Mouse (Mus musculus) liver, embryonic 13.5 days (tissue): ENCODE results near the gene Rrp36. TPM values are rescaled to one million over a fixed set of nuclear protein-coding genes. Genes with fewer than 3 reads are reported as not detected.

Source experiments
- ATAC-seq: fragments of 200-750 bp; cut with Nextera tagmentation; 2 replicates; pipeline ENCODE4 v1.8.0; 2017; ENCODE audit warnings: low read depth, mild to moderate bottlenecking, moderate number of reproducible peaks, moderate library complexity
- DNase-seq: peaks from one replicate; pipeline ENCODE4 v3.0.0; 2022
- H3K27ac ChIP-seq: fragments of 300-500 bp; sonication (generic); 2 replicates; pipeline ENCODE4 v1.5.1; 2015; ENCODE audit warnings: moderate library complexity, mild to moderate bottlenecking, inconsistent platforms
- H3K27me3 ChIP-seq: fragments of 300-500 bp; sonication (generic); 2 replicates; pipeline ENCODE4 v1.6.1; 2015; ENCODE audit warnings: mild to moderate bottlenecking, inconsistent platforms
- H3K36me3 ChIP-seq: fragments of 300-500 bp; sonication (generic); 2 replicates; pipeline ENCODE4 v1.6.1; 2015; ENCODE audit warnings: mild to moderate bottlenecking, inconsistent platforms
- H3K4me1 ChIP-seq: fragments of 300-500 bp; sonication (generic); replicated peaks from 2 replicates; pipeline ENCODE4 v1.6.1; 2015; ENCODE audit warnings: inconsistent platforms
- H3K4me2 ChIP-seq: fragments of 300-500 bp; sonication (generic); 2 replicates; pipeline ENCODE4 v1.6.1; 2015; ENCODE audit warnings: inconsistent platforms, mild to moderate bottlenecking, moderate library complexity
- H3K4me3 ChIP-seq: fragments of 300-500 bp; sonication (generic); replicated peaks from 2 replicates; pipeline ENCODE4 v1.5.1; 2015; ENCODE audit warnings: mild to moderate bottlenecking, inconsistent platforms
- H3K9ac ChIP-seq: fragments of 300-500 bp; sonication (generic); 2 replicates; pipeline ENCODE4 v1.6.1; 2015; ENCODE audit warnings: mild to moderate bottlenecking, inconsistent platforms
- H3K9me3 ChIP-seq: fragments of 300-500 bp; sonication (generic); replicated peaks from 2 replicates; pipeline ENCODE4 v1.6.1; 2016; ENCODE audit warnings: inconsistent platforms
- WGBS: fragments of 180-500 bp; shearing (Covaris S2); methylation state at CpG from one replicate; pipeline ENCODE4 v1.1.7; 2015; ENCODE audit not compliant: insufficient replicate concordance; 5-methylcytosine and 5-hydroxymethylcytosine counted together
- polyA plus RNA-seq: library from polyadenylated mRNA; unstranded; fragments of >200 nt; fragmentation: Nextera tagmentation; extraction: Ambion mirVana; gene quantifications from 2 replicates; pipeline ENCODE4 v1.2.1, GENCODE M21; 2015

The Rrp36 gene
- polyA plus RNA-seq, 1 experiment from 2014 or later, result 31.9 TPM

GRCm38 (mm10) chr17:46661981-46662380 lies 12.2 kb downstream of the Rrp36 start:
- no peak overlapping the region for H3K27ac ChIP-seq
- DNase-seq, result no peak
- H3K9ac ChIP-seq, result no peak overlapping the region
- peaks cover 2% of the 10 kb centered on the region; the same call in 1 of the 2 replicates for H3K4me1 ChIP-seq
- no peaks in the 10 kb centered on the region for H3K27me3 ChIP-seq
- no peak overlapping the region for H3K4me2 ChIP-seq
- no peak overlapping the region for H3K4me3 ChIP-seq
- H3K36me3 ChIP-seq, result peaks cover 93% of the 10 kb centered on the region
- WGBS, result 91% methylated on average over 12 of the region's 12 CpGs
- ATAC-seq, result no peak
- no peaks in the 10 kb centered on the region for H3K9me3 ChIP-seq

DNA sequence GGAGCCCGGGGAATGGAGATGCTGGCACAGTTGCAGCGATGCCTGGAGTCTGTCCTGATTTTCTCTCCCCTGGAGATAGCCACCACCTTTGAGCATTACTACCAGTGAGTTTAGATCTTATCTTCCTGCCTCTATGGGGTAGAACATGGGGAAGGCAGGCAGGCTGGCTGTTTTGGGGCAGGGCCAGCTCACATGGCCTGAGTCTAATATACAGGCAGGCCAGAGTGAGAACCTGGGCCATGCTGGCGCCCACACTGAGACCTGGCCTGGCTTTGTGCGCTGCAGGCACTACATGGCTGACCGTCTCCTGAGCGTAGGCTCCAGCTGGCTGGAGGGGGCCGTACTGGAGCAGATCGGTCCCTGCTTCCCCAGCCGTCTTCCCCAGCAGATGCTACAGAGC lies 12.8 kb downstream of the Rrp36 start:
- no peaks in the 10 kb centered on the region for H3K27me3 ChIP-seq
- peaks cover 7% of the 10 kb centered on the region; the same call in 1 of the 2 replicates for H3K4me1 ChIP-seq
- no peak overlapping the region for H3K9ac ChIP-seq
- ATAC-seq (no peak), DNase-seq (no peak)
- no peak overlapping the region for H3K4me3 ChIP-seq
- H3K36me3 ChIP-seq, result peaks cover 91% of the 10 kb centered on the region
- WGBS, result 86% methylated on average over 9 of the region's 9 CpGs
- H3K4me2 ChIP-seq, result no peak overlapping the region
- no peaks in the 10 kb centered on the region for H3K9me3 ChIP-seq
- H3K27ac ChIP-seq, result no peak overlapping the region

GRCm38 (mm10) chr17:46656054-46656453 lies 18.1 kb downstream of the Rrp36 start:
- ATAC-seq, result no peak
- H3K27ac ChIP-seq, result no peak overlapping the region
- no peak for DNase-seq
- peaks cover 76% of the 10 kb centered on the region for H3K36me3 ChIP-seq
- H3K4me1 ChIP-seq, result peaks cover 34% of the 10 kb centered on the region
- no peak overlapping the region for H3K9ac ChIP-seq
- WGBS, result 68% methylated on average over 6 of the region's 6 CpGs
- no peak overlapping the region for H3K4me2 ChIP-seq
- H3K27me3 ChIP-seq, result no peaks in the 10 kb centered on the region
- no peak overlapping the region for H3K4me3 ChIP-seq
- H3K9me3 ChIP-seq, result no peaks in the 10 kb centered on the region

GRCm38 (mm10) chr17:46651755-46652547 lies 22.2 kb downstream of the Rrp36 start:
- Histone ChIP-seq H3K9ac (peak overlapping the region; percentile 83), H3K27me3 (no peaks in the 10 kb centered on the region), H3K9me3 (no peaks in the 10 kb centered on the region), H3K36me3 (peaks cover 54% of the 10 kb centered on the region), H3K27ac (no peak overlapping the region), H3K4me3 (peak overlapping the region; percentile 73), H3K4me2 (peak overlapping the region; percentile 98), H3K4me1 (peaks cover 56% of the 10 kb centered on the region)
- 74% methylated on average over 20 of the region's 20 CpGs for WGBS
- ATAC-seq, result no peak
- DNase-seq, result no peak

DNA sequence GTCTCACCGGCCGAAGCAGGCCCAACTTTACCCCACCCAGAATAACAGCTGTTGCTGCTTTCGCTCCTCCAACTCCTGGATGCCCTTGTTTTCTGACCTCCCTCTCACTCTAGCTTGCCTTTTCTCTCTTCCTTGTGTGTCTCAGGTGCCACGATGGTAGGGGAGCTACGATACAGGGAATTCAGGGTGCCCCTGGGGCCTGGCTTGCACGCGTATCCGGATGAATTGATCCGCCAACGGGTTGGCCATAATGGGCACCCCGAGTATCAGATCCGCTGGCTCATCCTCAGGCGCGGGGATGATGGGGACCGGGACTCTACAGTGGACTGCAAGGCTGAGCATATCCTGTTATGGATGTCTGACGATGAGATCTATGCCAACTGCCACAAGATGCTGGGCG lies 22.9 kb downstream of the Rrp36 start:
- H3K9ac ChIP-seq, result peak overlapping the region; percentile 83
- peak overlapping the region; percentile 73 for H3K4me3 ChIP-seq
- ATAC-seq (no peak), DNase-seq (no peak)
- H3K27me3 ChIP-seq, result no peaks in the 10 kb centered on the region
- H3K4me2 ChIP-seq, result peak overlapping the region; percentile 98
- H3K4me1 ChIP-seq, result peaks cover 56% of the 10 kb centered on the region
- H3K36me3 ChIP-seq, result peaks cover 50% of the 10 kb centered on the region
- peak overlapping the region; percentile 83; the same call in 1 of the 2 replicates for H3K27ac ChIP-seq
- WGBS, result 70% methylated on average over 17 of the region's 17 CpGs
- no peaks in the 10 kb centered on the region for H3K9me3 ChIP-seq

DNA sequence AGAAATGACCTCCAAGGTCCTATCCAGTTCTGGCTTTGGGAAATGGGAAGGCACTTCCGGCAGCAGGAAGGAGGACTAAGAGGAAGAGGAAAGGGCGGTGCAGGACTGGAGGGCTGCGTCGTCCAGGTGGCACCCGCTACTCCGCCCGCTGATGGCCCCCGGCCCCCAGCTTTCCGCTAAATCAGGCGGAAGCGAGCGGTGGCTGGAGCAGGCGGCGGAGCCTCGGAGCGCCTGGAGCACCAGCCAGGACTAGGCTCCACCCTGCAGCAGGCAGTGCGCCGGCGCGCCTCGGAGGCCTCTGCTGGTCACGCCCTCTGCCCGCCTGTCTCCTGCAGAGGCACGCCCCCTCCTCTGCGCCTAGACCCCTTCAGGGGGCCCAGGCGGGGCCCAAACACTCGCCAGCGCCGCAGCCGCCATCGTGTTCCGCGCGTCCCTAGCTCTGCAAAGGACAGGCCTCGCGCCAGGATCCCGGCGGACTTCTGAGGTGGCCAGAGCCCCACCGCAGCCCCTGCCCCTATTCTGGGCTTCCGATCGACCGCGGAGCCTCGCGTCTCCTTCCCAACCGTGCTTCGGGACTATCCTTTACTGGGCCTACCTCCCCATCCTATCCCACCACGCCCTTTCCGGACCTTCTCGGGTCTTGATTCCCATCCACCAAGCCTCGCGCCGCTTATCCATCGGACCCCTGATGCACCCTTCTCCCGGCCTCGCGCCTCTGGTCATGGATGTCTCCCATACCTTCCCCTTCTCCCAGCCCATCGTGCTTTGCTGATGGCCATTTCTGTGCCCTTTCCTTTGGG lies 23.7 kb downstream of the Rrp36 start, which contains the start of gene Cul7:
Cul7 (plus strand) TSS at position 106 of the 800 bp plus-strand sequence.
- H3K4me1 ChIP-seq, result peaks cover 50% of the 10 kb centered on the region
- H3K27me3 ChIP-seq, result no peaks in the 10 kb centered on the region
- peak within 1 kb of the TSS; percentile 83 for H3K27ac ChIP-seq
- peak within 1 kb of the TSS; percentile 83 for H3K9ac ChIP-seq
- H3K9me3 ChIP-seq, result no peaks in the 10 kb centered on the region
- ATAC-seq (peak; percentile 86), DNase-seq (peak; percentile 90)
- peak within 1 kb of the TSS; percentile 73 for H3K4me3 ChIP-seq
- peak within 1 kb of the TSS; percentile 98 for H3K4me2 ChIP-seq
- under 1% methylated on average over 57 of the region's 58 CpGs for WGBS
- peaks cover 46% of the 10 kb centered on the region for H3K36me3 ChIP-seq

DNA sequence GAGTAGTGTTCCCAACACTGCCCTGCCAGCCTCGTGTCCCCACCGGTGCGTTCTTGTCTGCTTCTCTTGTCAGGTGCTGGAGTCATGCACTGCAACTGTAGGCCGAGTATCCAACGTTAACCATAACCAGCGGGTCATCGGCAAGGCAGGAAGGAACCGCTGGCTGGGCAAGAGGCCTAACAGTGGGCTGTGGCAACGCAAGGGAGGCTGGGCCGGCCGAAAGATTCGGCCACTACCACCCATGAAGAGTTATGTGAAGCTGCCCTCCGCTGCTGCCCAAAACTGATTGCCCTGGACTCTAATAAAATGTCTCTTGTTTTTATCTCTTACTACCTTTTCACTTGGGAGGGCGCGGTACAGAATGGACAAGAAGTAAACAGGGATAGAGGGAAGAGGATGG lies 24.3 kb downstream of the Rrp36 start:
- H3K36me3 ChIP-seq, result peaks cover 42% of the 10 kb centered on the region
- peak overlapping the region; percentile 98 for H3K4me2 ChIP-seq
- no peak for ATAC-seq
- no peaks in the 10 kb centered on the region for H3K27me3 ChIP-seq
- H3K9me3 ChIP-seq, result no peaks in the 10 kb centered on the region
- H3K27ac ChIP-seq, result peak overlapping the region; percentile 83
- no peak for DNase-seq
- peaks cover 56% of the 10 kb centered on the region for H3K4me1 ChIP-seq
- H3K9ac ChIP-seq, result peak overlapping the region; percentile 83
- peak overlapping the region; percentile 73 for H3K4me3 ChIP-seq
- WGBS, result 22% methylated on average over 15 of the region's 15 CpGs

- H3K4me1 ChIP-seq, result peaks cover 65% of the 10 kb centered on the region
- WGBS, result 87% methylated on average over 9 of the region's 9 CpGs
- peaks cover 28% of the 10 kb centered on the region for H3K36me3 ChIP-seq
- no peak overlapping the region for H3K4me2 ChIP-seq
- H3K27me3 ChIP-seq, result no peaks in the 10 kb centered on the region
- H3K27ac ChIP-seq, result no peak overlapping the region
- H3K9ac ChIP-seq, result no peak overlapping the region
- ATAC-seq (no peak), DNase-seq (no peak)
- no peaks in the 10 kb centered on the region for H3K9me3 ChIP-seq
- no peak overlapping the region for H3K4me3 ChIP-seq
Observed at GRCm38 (mm10) chr17:46648436-46648835, 25.7 kb downstream of the Rrp36 start.

- WGBS, result 82% methylated on average over 7 of the region's 7 CpGs
Observed at GRCm38 (mm10) chr17:46647279-46647678, 26.9 kb downstream of the Rrp36 start.

DNA sequence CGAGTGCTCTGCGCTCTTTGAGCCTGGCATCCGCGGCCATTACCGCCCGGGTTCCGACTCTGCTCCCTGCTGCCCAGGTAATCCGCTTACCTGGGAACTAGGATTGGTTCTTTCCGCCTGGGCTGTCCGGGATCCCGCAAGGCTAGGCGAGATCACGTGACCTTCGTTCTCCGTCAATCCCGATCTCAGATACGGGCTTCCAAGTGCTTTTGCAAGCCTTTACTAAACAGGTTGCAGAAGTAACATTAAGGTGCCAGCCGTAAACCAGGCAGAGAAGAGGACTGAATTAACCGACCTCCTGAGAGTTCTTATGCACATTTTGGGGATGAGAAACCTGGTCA lies 27.9 kb downstream of the Rrp36 start:
- Histone ChIP-seq H3K36me3 (peaks cover 18% of the 10 kb centered on the region), H3K4me1 (peaks cover 48% of the 10 kb centered on the region), H3K4me2 (peak overlapping the region; percentile 97), H3K27ac (peak overlapping the region; percentile 74), H3K9me3 (no peaks in the 10 kb centered on the region), H3K9ac (peak overlapping the region; percentile 80), H3K4me3 (peak overlapping the region; percentile 81), H3K27me3 (no peaks in the 10 kb centered on the region)
- ATAC-seq, result peak; percentile 24; the same call in 1 of the 2 replicates
- WGBS, result under 1% methylated on average over 19 of the region's 19 CpGs
- no peak for DNase-seq

More at GRCm38 (mm10) chr17:46647279-46647678, 26.9 kb downstream of the Rrp36 start:
- Histone ChIP-seq H3K36me3 (peaks cover 19% of the 10 kb centered on the region), H3K4me1 (peaks cover 57% of the 10 kb centered on the region), H3K9me3 (no peaks in the 10 kb centered on the region), H3K9ac (peak overlapping the region; percentile 80), H3K27me3 (no peaks in the 10 kb centered on the region), H3K4me2 (peak overlapping the region; percentile 97), H3K4me3 (peak overlapping the region; percentile 81), H3K27ac (no peak overlapping the region)
- DNase-seq (no peak), ATAC-seq (no peak)

GRCm38 (mm10) chr17:46645561-46646321 lies 28.4 kb downstream of the Rrp36 start, which contains the start of the genes Klc4 and Mrpl2:
Gene Klc4, minus strand, starts transcription at chr17:46646022.
Gene Mrpl2, plus strand, starts transcription at chr17:46646229.
- Histone ChIP-seq H3K27me3 (no peaks in the 10 kb centered on the region), H3K4me1 (peaks cover 43% of the 10 kb centered on the region), H3K9ac (peak within 1 kb of the TSS; percentile 80), H3K4me3 (peak within 1 kb of the TSS; percentile 81), H3K4me2 (peak within 1 kb of the TSS; percentile 97), H3K27ac (peak within 1 kb of the TSS; percentile 74), H3K36me3 (peaks cover 18% of the 10 kb centered on the region), H3K9me3 (no peaks in the 10 kb centered on the region)
- ATAC-seq (peak; percentile 72), DNase-seq (peak; percentile 96)
- WGBS, result under 1% methylated on average over 53 of the region's 53 CpGs
